Mouse (Mus musculus): ENCODE data around the gene Kctd11. TPM values are rescaled to one million over a fixed set of nuclear protein-coding genes. Genes with fewer than 3 reads are reported as not detected.
A peak's percentile ranks its signal among the peaks of the same experiment; 100 is the strongest.
"Not testable (repeated sequence)": the region's sequence is repeated elsewhere in the genome, so short reads cannot be mapped to it uniquely, and the experiment has no call there.

Gene Kctd11
- polyA plus RNA-seq, 1 experiment from 2014 or later, result 3.5 TPM

- Histone ChIP-seq H3K4me2 (ENCODE audit: low read length) (peak overlapping the region; percentile 90), H3K9me3 (ENCODE audit: control insufficient read depth, low read length) (no peaks in the 10 kb centered on the region), H3K27me3 (replicated peaks; ENCODE audit: control insufficient read depth, insufficient read depth, low read length) (no peaks in the 10 kb centered on the region), H3K27ac (ENCODE audit: low read depth) (peak overlapping the region; percentile 91), H3K36me3 (ENCODE audit: control insufficient read depth, insufficient read depth, low read length) (peaks cover 41% of the 10 kb centered on the region), H3K9ac (ENCODE audit: low read length) (peak overlapping the region; percentile 98), H3K4me1 (replicated peaks; ENCODE audit: control insufficient read depth, insufficient read depth, low read length) (peaks cover 13% of the 10 kb centered on the region), H3K4me3 (ENCODE audit: low read depth, low read length) (peak overlapping the region; percentile 86)
- under 1% methylated on average over 59 of the region's 65 CpGs for WGBS
- ATAC-seq (replicated peaks; ENCODE audit: low FRiP score, low TSS enrichment, low read depth) (peak; percentile 55), DNase-seq (ENCODE audit: low spot score) (peak; percentile 69)
Observed at GRCm38 (mm10) chr11:69920266-69921031, 39.2 kb upstream of the Kctd11 start.

GRCm38 (mm10) chr11:69919661-69920265, 38.6 kb upstream of the Kctd11 start:
- H3K4me2 ChIP-seq (ENCODE audit: low read length), result peak overlapping the region; percentile 90
- peak overlapping the region; percentile 86 for H3K4me3 ChIP-seq (ENCODE audit: low read depth, low read length)
- under 1% methylated on average over 17 of the region's 17 CpGs for WGBS
- H3K27ac ChIP-seq (ENCODE audit: low read depth), result peak overlapping the region; percentile 91
- peaks cover 48% of the 10 kb centered on the region for H3K36me3 ChIP-seq (ENCODE audit: control insufficient read depth, insufficient read depth, low read length)
- ATAC-seq (replicated peaks; ENCODE audit: low FRiP score, low TSS enrichment, low read depth), result no peak
- no peaks in the 10 kb centered on the region for H3K9me3 ChIP-seq (ENCODE audit: control insufficient read depth, low read length)
- no peaks in the 10 kb centered on the region for H3K27me3 ChIP-seq (replicated peaks; ENCODE audit: control insufficient read depth, insufficient read depth, low read length)
- DNase-seq (ENCODE audit: low spot score), result peak; percentile 77
- peak overlapping the region; percentile 98 for H3K9ac ChIP-seq (ENCODE audit: low read length)
- peaks cover 18% of the 10 kb centered on the region for H3K4me1 ChIP-seq (replicated peaks; ENCODE audit: control insufficient read depth, insufficient read depth, low read length)

DNA sequence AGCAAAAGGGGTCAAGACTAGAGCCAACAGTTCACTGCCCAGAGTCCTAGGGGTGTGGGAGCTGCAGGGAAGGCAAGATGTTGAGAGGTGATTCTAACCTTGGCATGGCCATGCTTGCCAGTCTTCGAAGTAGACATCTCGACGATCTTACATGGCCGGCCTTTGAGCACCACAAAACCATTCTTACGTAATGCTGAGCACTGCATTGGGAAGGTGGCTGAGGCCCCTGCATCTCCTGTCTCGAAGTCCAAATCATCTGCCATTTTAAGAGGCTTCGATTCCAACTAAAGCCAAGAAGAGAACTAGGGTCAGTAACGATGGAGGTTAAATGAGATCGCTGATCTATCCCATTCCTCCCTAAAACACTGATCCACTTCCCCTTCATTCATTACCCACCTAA, 37.8 kb upstream of the Kctd11 start:
- H3K9ac ChIP-seq (ENCODE audit: low read length), result peak overlapping the region; percentile 98; the same call in 1 of the 2 replicates
- WGBS, result 83% methylated on average over 9 of the region's 9 CpGs
- H3K36me3 ChIP-seq (ENCODE audit: control insufficient read depth, insufficient read depth, low read length), result peaks cover 49% of the 10 kb centered on the region
- no peaks in the 10 kb centered on the region for H3K27me3 ChIP-seq (replicated peaks; ENCODE audit: control insufficient read depth, insufficient read depth, low read length)
- H3K4me2 ChIP-seq (ENCODE audit: low read length), result peak overlapping the region; percentile 90
- no peak for ATAC-seq (replicated peaks; ENCODE audit: low FRiP score, low TSS enrichment, low read depth)
- no peak for DNase-seq (ENCODE audit: low spot score)
- peaks cover 21% of the 10 kb centered on the region for H3K4me1 ChIP-seq (replicated peaks; ENCODE audit: control insufficient read depth, insufficient read depth, low read length)
- no peaks in the 10 kb centered on the region for H3K9me3 ChIP-seq (ENCODE audit: control insufficient read depth, low read length)
- H3K4me3 ChIP-seq (ENCODE audit: low read depth, low read length), result peak overlapping the region; percentile 86
- peak overlapping the region; percentile 91; the same call in 1 of the 2 replicates for H3K27ac ChIP-seq (ENCODE audit: low read depth)

GRCm38 (mm10) chr11:69918118-69918517, 36.9 kb upstream of the Kctd11 start:
- H3K27ac ChIP-seq (ENCODE audit: low read depth), result no peak overlapping the region
- peaks cover 53% of the 10 kb centered on the region for H3K36me3 ChIP-seq (ENCODE audit: control insufficient read depth, insufficient read depth, low read length)
- H3K9me3 ChIP-seq (ENCODE audit: control insufficient read depth, low read length), result no peaks in the 10 kb centered on the region
- ATAC-seq (replicated peaks; ENCODE audit: low FRiP score, low TSS enrichment, low read depth), result no peak
- no peak for DNase-seq (ENCODE audit: low spot score)
- H3K4me1 ChIP-seq (replicated peaks; ENCODE audit: control insufficient read depth, insufficient read depth, low read length), result peaks cover 21% of the 10 kb centered on the region
- no peak overlapping the region for H3K4me3 ChIP-seq (ENCODE audit: low read depth, low read length)
- no peaks in the 10 kb centered on the region for H3K27me3 ChIP-seq (replicated peaks; ENCODE audit: control insufficient read depth, insufficient read depth, low read length)
- 83% methylated on average over 5 of the region's 5 CpGs for WGBS
- H3K4me2 ChIP-seq (ENCODE audit: low read length), result no peak overlapping the region
- no peak overlapping the region for H3K9ac ChIP-seq (ENCODE audit: low read length)

- no peak overlapping the region for H3K4me3 ChIP-seq (ENCODE audit: low read depth, low read length)
- ATAC-seq (replicated peaks; ENCODE audit: low FRiP score, low TSS enrichment, low read depth), result no peak
- WGBS, result 85% methylated on average over 8 of the region's 8 CpGs
Observed at GRCm38 (mm10) chr11:69917379-69917948, 36.3 kb upstream of the Kctd11 start.

GRCm38 (mm10) chr11:69916652-69917378, 35.6 kb upstream of the Kctd11 start:
- 54% methylated on average over 7 of the region's 7 CpGs for WGBS
- peaks cover 65% of the 10 kb centered on the region for H3K36me3 ChIP-seq (ENCODE audit: control insufficient read depth, insufficient read depth, low read length)
- DNase-seq (ENCODE audit: low spot score); H3K27ac ChIP-seq (ENCODE audit: low read depth); H3K9ac ChIP-seq (ENCODE audit: low read length); H3K27me3 ChIP-seq (replicated peaks; ENCODE audit: control insufficient read depth, insufficient read depth, low read length); H3K9me3 ChIP-seq (ENCODE audit: control insufficient read depth, low read length); H3K4me3 ChIP-seq (ENCODE audit: low read depth, low read length); ATAC-seq (replicated peaks; ENCODE audit: low FRiP score, low TSS enrichment, low read depth); H3K4me2 ChIP-seq (ENCODE audit: low read length): not testable (repeated sequence)
- H3K4me1 ChIP-seq (replicated peaks; ENCODE audit: control insufficient read depth, insufficient read depth, low read length), result peaks cover 21% of the 10 kb centered on the region

More at GRCm38 (mm10) chr11:69917379-69917948, 36.3 kb upstream of the Kctd11 start:
- Histone ChIP-seq H3K27me3 (replicated peaks; ENCODE audit: control insufficient read depth, insufficient read depth, low read length) (no peaks in the 10 kb centered on the region), H3K9me3 (ENCODE audit: control insufficient read depth, low read length) (no peaks in the 10 kb centered on the region), H3K4me1 (replicated peaks; ENCODE audit: control insufficient read depth, insufficient read depth, low read length) (peaks cover 21% of the 10 kb centered on the region), H3K36me3 (ENCODE audit: control insufficient read depth, insufficient read depth, low read length) (peaks cover 59% of the 10 kb centered on the region), H3K9ac (ENCODE audit: low read length) (no peak overlapping the region), H3K4me2 (ENCODE audit: low read length) (no peak overlapping the region), H3K27ac (ENCODE audit: low read depth) (no peak overlapping the region)
- DNase-seq (ENCODE audit: low spot score), result no peak

DNA sequence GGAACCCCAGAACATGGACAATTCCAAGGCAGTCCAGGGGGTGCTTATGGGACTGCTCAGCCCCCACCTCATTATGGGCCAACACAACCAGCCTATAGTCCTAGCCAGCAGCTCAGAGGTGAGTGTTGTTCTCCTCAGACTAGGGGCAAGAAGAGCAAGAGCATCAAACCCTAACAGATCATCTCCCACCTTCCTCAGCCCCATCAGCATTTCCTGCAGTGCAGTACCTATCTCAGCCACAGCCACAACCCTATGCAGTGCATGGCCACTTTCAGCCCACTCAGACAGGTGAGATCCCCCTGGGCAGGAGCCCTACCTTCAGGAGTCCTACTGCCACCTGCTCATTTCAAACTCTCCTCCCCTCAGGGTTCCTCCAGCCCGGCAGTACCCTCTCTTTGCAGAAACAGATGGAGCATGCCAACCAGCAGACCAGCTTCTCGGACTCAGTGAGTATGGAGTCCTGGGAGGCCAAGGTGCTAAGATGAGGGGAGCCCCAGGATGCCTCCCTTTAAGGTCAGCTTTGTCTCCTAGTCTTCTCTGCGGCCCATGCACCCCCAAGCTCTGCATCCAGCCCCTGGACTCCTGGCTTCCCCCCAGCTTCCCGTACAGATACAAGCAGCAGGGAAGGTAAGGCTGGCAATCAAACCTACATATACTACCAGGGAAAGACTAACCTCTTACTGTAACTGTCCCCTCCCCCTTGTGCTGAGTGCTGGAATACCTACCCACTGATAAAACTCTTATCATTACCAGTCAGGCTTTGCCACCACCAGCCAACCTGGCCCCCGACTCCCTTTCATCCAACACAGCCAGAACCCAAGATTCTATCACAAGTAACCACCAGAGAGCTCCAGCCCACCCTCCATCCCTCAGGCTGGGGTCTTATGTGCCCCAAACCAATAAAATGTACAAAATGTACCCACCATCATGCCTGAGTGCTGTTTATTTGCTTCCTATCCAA, 34.7 kb upstream of the Kctd11 start:
- no peak overlapping the region for H3K4me3 ChIP-seq (ENCODE audit: low read depth, low read length)
- DNase-seq (ENCODE audit: low spot score) (no peak), ATAC-seq (replicated peaks; ENCODE audit: low FRiP score, low TSS enrichment, low read depth) (no peak)
- H3K9me3 ChIP-seq (ENCODE audit: control insufficient read depth, low read length), result no peaks in the 10 kb centered on the region
- H3K9ac ChIP-seq (ENCODE audit: low read length), result no peak overlapping the region
- H3K4me2 ChIP-seq (ENCODE audit: low read length), result peak overlapping the region; percentile 87; the same call in 1 of the 2 replicates
- peaks cover 21% of the 10 kb centered on the region for H3K4me1 ChIP-seq (replicated peaks; ENCODE audit: control insufficient read depth, insufficient read depth, low read length)
- H3K36me3 ChIP-seq (ENCODE audit: control insufficient read depth, insufficient read depth, low read length), result peaks cover 74% of the 10 kb centered on the region
- no peaks in the 10 kb centered on the region for H3K27me3 ChIP-seq (replicated peaks; ENCODE audit: control insufficient read depth, insufficient read depth, low read length)
- no peak overlapping the region for H3K27ac ChIP-seq (ENCODE audit: low read depth)
- WGBS, result 64% methylated on average over 5 of the region's 5 CpGs

Data from intestine, embryonic 14.5 days (tissue).